Mouse (Mus musculus) activated CD4-positive, CD25-positive, alpha-beta regulatory T cell, adult 9 weeks (primary cell): ENCODE measurements around the gene Fam120c. TPM values are rescaled to one million over a fixed set of nuclear protein-coding genes. Genes with fewer than 3 reads are reported as not detected.

Experiments
- polyA plus RNA-seq: library from polyadenylated mRNA; unstranded; fragments of 100-300 nt; shearing (Covaris generic); gene quantifications from one replicate; pipeline ENCODE4 v1.2.1, GENCODE M21; 2017

The Fam120c gene
- 3.1 TPM for polyA plus RNA-seq

GRCm38 (mm10) chrX:151343761-151344500 is at the start of gene Fam120c:
Fam120c (plus strand) TSS chrX:151344175.

GRCm38 (mm10) chrX:151520458-151521322 is 176.7 kb downstream of the Fam120c start, which contains the start of gene Phf8:
Phf8 (plus strand) TSS chrX:151520672.

Other genes with a start within 250 kb of the Fam120c start
- gene Tsr2, start 247.6 kb upstream of the Fam120c start, polyA plus RNA-seq, result 22.2 TPM
- gene Wnk3, start 146.1 kb upstream of the Fam120c start, polyA plus RNA-seq, result 0.20 TPM
- 78.3 TPM for gene Phf8, start 176.5 kb downstream of the Fam120c start, polyA plus RNA-seq